Mouse (Mus musculus) heart, adult 2 months (tissue): ENCODE results near the gene Jagn1.

Experiments
- CTCF ChIP-seq: fragments of 200-600 bp; IDR thresholded peaks from 2 replicates; pipeline ENCODE4 v1.8.1; 2022; ENCODE audit warnings: antibody characterized with exemption, mild to moderate bottlenecking, moderate library complexity
- POLR2A ChIP-seq: fragments of 200-500 bp; IDR thresholded peaks from 2 replicates; pipeline ENCODE4 v1.6.1; 2011; ENCODE audit warnings: mild to moderate bottlenecking, low read depth, low read length, control low read depth; ENCODE audit not compliant: insufficient read depth

DNA sequence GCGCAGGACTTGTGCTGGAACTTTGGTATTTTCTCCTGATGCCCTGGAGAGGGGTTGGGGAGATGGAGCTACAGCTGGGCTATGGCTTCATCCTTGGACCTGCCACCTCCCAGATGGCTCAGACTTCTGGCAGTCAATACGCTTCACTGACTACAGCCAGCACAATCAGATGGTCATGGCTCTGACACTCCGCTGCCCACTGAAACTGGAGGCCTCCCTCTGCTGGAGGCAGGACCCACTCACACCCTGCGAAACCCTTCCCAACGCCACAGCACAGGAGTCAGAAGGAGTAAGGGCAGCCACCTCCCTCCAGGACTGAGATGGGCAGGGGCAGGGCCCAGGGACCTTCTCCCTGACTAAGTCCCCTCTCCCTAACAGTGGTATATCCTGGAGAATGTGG is 23.2 kb downstream of the Jagn1 start:
- TF ChIP-seq POLR2A (no peak), CTCF (peak; percentile 7; the same call in 1 of the 2 replicates)
